Comparison of ENCODE assay signal across 19 mouse cellular contexts in genomic region chr6:72161751-72162150, GRCm38 (mm10).
DNase-seq lines count a peak whose midpoint lies in the region; ATAC-seq and TF ChIP-seq lines count a peak whose summit lies in the region.
"Had no signal": no experiment of that assay in that cellular context is flagged by ENCODE, and none has a peak within 500 bp of the region (broad histone marks: within the 10 kb centered on the region; RNA-seq: fewer than 3 reads in every experiment).

No protein-coding gene starts in this region.

- ATAC-seq in heart, embryonic 12.5 days (ENCODE audit: insufficient number of reproducible peaks, low FRiP score), result no peak
- no peak for ATAC-seq in kidney, embryonic 15.5 days (replicated peaks; ENCODE audit: low FRiP score)
- peak; percentile 57 for ATAC-seq in granulocyte monocyte progenitor cell, adult 5-6 weeks (replicated peaks; ENCODE audit: poor library complexity, severe bottlenecking)
- ATAC-seq in liver, postnatal 0 days, result peak; percentile 61
- ATAC-seq in midbrain, embryonic 14.5 days (ENCODE audit: low FRiP score, low TSS enrichment), result no peak
- ATAC-seq in cerebellum, adult (ENCODE audit: insufficient number of reproducible peaks, low FRiP score, low TSS enrichment), result no peak
- ATAC-seq: forebrain, embryonic 13.5 days; hindbrain, embryonic 16.5 days had no signal

- TF ChIP-seq EP300 in liver, postnatal 0 days (IDR thresholded peaks at IDR 0.05; ENCODE audit: low read depth), result no peak

- intact Hi-C loops in heart, postnatal 14 days (cut with DNase I), result loop anchor here (5.0 kb wide), 1 partner anchor 64 kb away; the partner anchor contains the start of gene St3gal5

- H3K36me3 ChIP-seq in heart, embryonic 12.5 days, result no peaks in the 10 kb centered on the region
- H3K36me3 ChIP-seq in kidney, embryonic 15.5 days, result no peaks in the 10 kb centered on the region
- H3K36me3 ChIP-seq in liver, postnatal 0 days (replicated peaks; ENCODE audit: insufficient read depth, low read length), result no peaks in the 10 kb centered on the region
- H3K36me3 ChIP-seq in midbrain, embryonic 14.5 days (ENCODE audit: control insufficient read depth, insufficient read depth, low read length), result no peaks in the 10 kb centered on the region
- H3K36me3 ChIP-seq: embryonic facial prominence, embryonic 12.5 days; limb, embryonic 12.5 days; neural tube, embryonic 12.5 days had no signal

- 77% methylated on average over 5 of the region's 5 CpGs for WGBS in heart, embryonic 12.5 days
- WGBS in kidney, embryonic 15.5 days, result 49% methylated on average over 5 of the region's 5 CpGs
- 32% methylated on average over 5 of the region's 5 CpGs for WGBS in liver, postnatal 0 days (ENCODE audit: insufficient replicate concordance)
- WGBS in midbrain, embryonic 14.5 days, result 88% methylated on average over 5 of the region's 5 CpGs

- H3K4me1 ChIP-seq in heart, embryonic 12.5 days (replicated peaks), result peaks cover 26% of the 10 kb centered on the region
- peaks cover 16% of the 10 kb centered on the region for H3K4me1 ChIP-seq in kidney, embryonic 15.5 days
- H3K4me1 ChIP-seq in liver, postnatal 0 days (ENCODE audit: insufficient read depth), result peaks cover 32% of the 10 kb centered on the region
- no peaks in the 10 kb centered on the region for H3K4me1 ChIP-seq in midbrain, embryonic 14.5 days (ENCODE audit: control insufficient read depth, insufficient read depth, low read length)
- H3K4me1 ChIP-seq: limb, embryonic 12.5 days; neural tube, embryonic 12.5 days had no signal

- no peaks in the 10 kb centered on the region for H3K9me3 ChIP-seq in heart, embryonic 12.5 days (replicated peaks)
- H3K9me3 ChIP-seq in kidney, embryonic 15.5 days (replicated peaks), result no peaks in the 10 kb centered on the region
- H3K9me3 ChIP-seq in liver, postnatal 0 days (ENCODE audit: low read length), result no peaks in the 10 kb centered on the region
- no peaks in the 10 kb centered on the region for H3K9me3 ChIP-seq in midbrain, embryonic 14.5 days (ENCODE audit: control insufficient read depth, low read length)
- H3K9me3 ChIP-seq: embryonic facial prominence, embryonic 12.5 days; forebrain, embryonic 13.5 days; limb, embryonic 12.5 days; neural tube, embryonic 12.5 days had no signal

- no peak for DNase-seq in heart, postnatal 14 days
- no peak for DNase-seq in kidney, postnatal 10 days
- no peak for DNase-seq in liver, postnatal 0 days
- DNase-seq in midbrain, embryonic 14.5 days, result no peak
- DNase-seq: cerebellum, adult 9-11 months; gastrocnemius, postnatal 14 days; thymus, postnatal 36 days had no signal

- H3K27me3 ChIP-seq in heart, embryonic 12.5 days (replicated peaks), result no peaks in the 10 kb centered on the region
- H3K27me3 ChIP-seq in kidney, embryonic 15.5 days, result no peaks in the 10 kb centered on the region
- no peaks in the 10 kb centered on the region for H3K27me3 ChIP-seq in liver, postnatal 0 days (ENCODE audit: insufficient read depth, low read length)
- H3K27me3 ChIP-seq in midbrain, embryonic 14.5 days (ENCODE audit: control insufficient read depth, insufficient read depth, low read length), result no peaks in the 10 kb centered on the region
- H3K27me3 ChIP-seq: embryonic facial prominence, embryonic 12.5 days; forebrain, embryonic 13.5 days; limb, embryonic 12.5 days; neural tube, embryonic 12.5 days had no signal

- no peak overlapping the region for H3K9ac ChIP-seq in heart, embryonic 12.5 days
- H3K9ac ChIP-seq in kidney, embryonic 15.5 days, result no peak overlapping the region
- peak overlapping the region; percentile 32 for H3K9ac ChIP-seq in liver, postnatal 0 days (replicated peaks)
- no peak overlapping the region for H3K9ac ChIP-seq in midbrain, embryonic 14.5 days (replicated peaks; ENCODE audit: low read length)
- H3K9ac ChIP-seq: embryonic facial prominence, embryonic 12.5 days; forebrain, embryonic 13.5 days; limb, embryonic 12.5 days; lung, embryonic 14.5 days; neural tube, embryonic 12.5 days had no signal

- H3K27ac ChIP-seq in heart, embryonic 12.5 days (ENCODE audit: poor library complexity, severe bottlenecking), result no peak overlapping the region
- H3K27ac ChIP-seq in kidney, embryonic 15.5 days, result 0 out of 2 replicates have a peak overlapping the region, but pooled peaks have one; percentile 41
- peak overlapping the region; percentile 95 for H3K27ac ChIP-seq in liver, postnatal 0 days (ENCODE audit: low read depth)
- H3K27ac ChIP-seq in midbrain, embryonic 14.5 days (replicated peaks; ENCODE audit: low read depth, low read length), result no peak overlapping the region
- H3K27ac ChIP-seq: embryonic facial prominence, embryonic 12.5 days; forebrain, embryonic 13.5 days; limb, embryonic 12.5 days; neural tube, embryonic 12.5 days had no signal

- TF ChIP-seq CTCF in liver, postnatal 0 days (IDR thresholded peaks at IDR 0.05; ENCODE audit: low read depth), result no peak

- H3K4me2 ChIP-seq in heart, embryonic 12.5 days, result peak overlapping the region; percentile 27; the same call in 1 of the 2 replicates
- H3K4me2 ChIP-seq in kidney, embryonic 15.5 days, result peak overlapping the region; percentile 38; the same call in 1 of the 2 replicates
- H3K4me2 ChIP-seq in liver, postnatal 0 days (ENCODE audit: low read depth, low read length), result peak overlapping the region; percentile 40
- H3K4me2 ChIP-seq in midbrain, embryonic 14.5 days (ENCODE audit: low read length), result no peak overlapping the region
- H3K4me2 ChIP-seq: forebrain, embryonic 13.5 days; limb, embryonic 12.5 days; lung, embryonic 14.5 days; midbrain, embryonic 11.5 days; neural tube, embryonic 12.5 days had no signal

- no peak overlapping the region for H3K4me3 ChIP-seq in heart, embryonic 12.5 days
- no peak overlapping the region for H3K4me3 ChIP-seq in kidney, embryonic 15.5 days (replicated peaks)
- no peak overlapping the region for H3K4me3 ChIP-seq in liver, postnatal 0 days (ENCODE audit: low read depth, low read length)
- no peak overlapping the region for H3K4me3 ChIP-seq in midbrain, embryonic 14.5 days (replicated peaks; ENCODE audit: low read depth, low read length)
- H3K4me3 ChIP-seq: embryonic facial prominence, embryonic 12.5 days; erythroblast, embryonic 14.5 days; forebrain, embryonic 13.5 days; limb, embryonic 12.5 days; neural tube, embryonic 12.5 days had no signal

Comparison
In these comparisons a context has a peak if more than half of its experiments do, and no peak if none do; other contexts are left out.
1. ATAC-seq: peak in granulocyte monocyte progenitor cell, adult 5-6 weeks (single experiment) and liver, postnatal 0 days (single experiment); none in heart, embryonic 12.5 days (single experiment), kidney, embryonic 15.5 days (single experiment), midbrain, embryonic 14.5 days (single experiment) and cerebellum, adult (single experiment).
2. H3K27ac ChIP-seq: peak in kidney, embryonic 15.5 days (single experiment) and liver, postnatal 0 days (single experiment); none in heart, embryonic 12.5 days (single experiment) and midbrain, embryonic 14.5 days (single experiment).